Mouse (Mus musculus): ENCODE measurements around the gene Spaca4. TPM values are rescaled to one million over a fixed set of nuclear protein-coding genes. Genes with fewer than 3 reads are reported as not detected.
A peak's percentile ranks its signal among the peaks of the same experiment; 100 is the strongest.

The Spaca4 gene
- polyA plus RNA-seq, 1 experiment from 2014 or later: not detected

DNA sequence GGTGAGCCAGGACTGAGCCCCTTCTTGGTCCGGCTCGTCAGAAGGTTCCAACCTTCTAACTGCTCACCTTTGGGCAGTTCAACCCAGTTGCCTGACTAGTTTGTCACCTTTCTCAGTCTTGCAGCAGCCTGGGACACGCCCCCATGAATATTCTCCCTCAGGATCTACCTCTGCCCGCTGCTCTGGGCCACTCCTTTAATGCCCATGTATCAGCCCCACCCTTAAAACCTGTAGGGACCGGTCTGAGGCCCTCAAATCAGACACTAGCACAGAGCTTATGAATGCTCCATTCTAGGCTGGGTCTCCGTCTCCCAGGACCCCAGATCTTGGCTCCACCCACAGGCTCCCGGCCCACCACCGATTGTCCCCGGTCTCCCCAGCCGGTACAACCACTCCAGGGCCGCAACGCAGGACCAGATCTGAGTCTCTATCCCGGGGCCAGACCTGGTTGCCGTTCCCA lies 11.0 kb downstream of the Spaca4 start:
- TF ChIP-seq CTCF (IDR thresholded peaks at IDR 0.05): no peak
- no peaks in the 10 kb centered on the region for H3K27me3 ChIP-seq
- no peak for DNase-seq (ENCODE audit: low read depth, low spot score)
- ATAC-seq: peak; percentile 7
- in situ Hi-C loops (cut with MboI; ENCODE audit: low pct_unique_long_range_greater_than_20kb): loop anchor here (25.0 kb wide), 1 partner anchor 852 kb away; the partner anchor contains the start of genes Pnkp and Ptov1
- ChIA-PET CTCF (no interaction called here), POLR2A (no interaction called here)

DNA sequence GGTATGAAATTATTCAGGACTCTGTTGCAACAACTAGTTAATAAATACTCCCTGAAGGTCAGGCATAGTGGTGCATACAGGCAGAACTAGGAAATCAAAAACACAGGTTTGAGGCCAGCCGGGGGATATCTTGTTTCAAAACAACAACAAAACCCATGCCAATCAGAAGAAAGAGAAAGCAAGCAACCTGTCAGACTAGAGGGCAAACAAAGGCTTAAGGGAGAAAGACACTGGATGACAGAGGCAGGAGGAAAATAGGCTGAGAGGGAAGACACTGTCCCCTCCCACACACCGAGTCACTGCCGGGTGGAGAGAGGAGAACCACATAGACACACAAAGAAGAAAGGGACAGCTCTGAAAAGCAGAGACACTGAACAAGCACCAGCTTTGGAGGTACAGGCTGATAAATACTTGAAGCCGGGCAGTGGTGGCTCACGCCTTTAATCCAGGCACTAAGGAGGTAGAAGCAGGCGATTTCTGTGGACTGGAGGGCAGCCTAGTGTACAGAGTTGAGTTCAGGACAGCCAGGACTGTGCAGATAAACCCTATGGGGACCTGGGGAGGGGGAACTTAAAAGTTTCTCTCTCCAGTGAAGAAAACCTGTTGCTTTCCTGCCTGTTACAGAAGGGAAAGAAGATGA lies 11.6 kb downstream of the Spaca4 start:
- TF ChIP-seq CTCF (IDR thresholded peaks at IDR 0.05): no peak
- no peak for DNase-seq (ENCODE audit: low read depth, low spot score)
- in situ Hi-C loops (cut with MboI; ENCODE audit: low pct_unique_long_range_greater_than_20kb): loop anchor here (25.0 kb wide), 1 partner anchor 852 kb away; the partner anchor contains the start of genes Pnkp and Ptov1
- ChIA-PET POLR2A (no interaction called here), CTCF (no interaction called here)
- ATAC-seq: no peak
- H3K27me3 ChIP-seq: no peaks in the 10 kb centered on the region

DNA sequence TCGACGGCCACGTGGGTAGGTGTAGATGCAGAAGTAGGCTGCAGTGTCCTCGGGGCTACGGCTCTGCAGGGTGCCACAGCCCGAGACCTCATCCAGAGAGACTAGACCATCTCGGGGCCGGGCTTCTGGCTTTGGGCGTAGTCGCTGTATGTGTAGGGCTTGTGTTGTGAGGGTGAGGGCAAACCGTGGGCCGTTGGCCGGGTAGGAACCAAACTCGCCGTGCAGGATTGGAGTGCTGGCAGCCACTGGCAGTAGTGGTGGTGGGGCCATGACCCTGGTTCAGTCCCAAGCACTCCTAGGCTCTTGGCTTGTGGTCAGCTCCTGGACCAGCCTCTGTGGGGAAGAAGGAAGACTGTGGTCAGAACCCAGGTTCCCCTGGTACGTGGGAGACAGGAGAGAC lies 12.2 kb downstream of the Spaca4 start:
- no peak for ATAC-seq
- TF ChIP-seq CTCF (IDR thresholded peaks at IDR 0.05): no peak
- ChIA-PET POLR2A (no interaction called here), CTCF (no interaction called here)
- no peak for DNase-seq (ENCODE audit: low read depth, low spot score)
- no peaks in the 10 kb centered on the region for H3K27me3 ChIP-seq
- in situ Hi-C loops (cut with MboI; ENCODE audit: low pct_unique_long_range_greater_than_20kb): loop anchor here (25.0 kb wide), 1 partner anchor 851 kb away; the partner anchor contains the start of genes Pnkp and Ptov1

DNA sequence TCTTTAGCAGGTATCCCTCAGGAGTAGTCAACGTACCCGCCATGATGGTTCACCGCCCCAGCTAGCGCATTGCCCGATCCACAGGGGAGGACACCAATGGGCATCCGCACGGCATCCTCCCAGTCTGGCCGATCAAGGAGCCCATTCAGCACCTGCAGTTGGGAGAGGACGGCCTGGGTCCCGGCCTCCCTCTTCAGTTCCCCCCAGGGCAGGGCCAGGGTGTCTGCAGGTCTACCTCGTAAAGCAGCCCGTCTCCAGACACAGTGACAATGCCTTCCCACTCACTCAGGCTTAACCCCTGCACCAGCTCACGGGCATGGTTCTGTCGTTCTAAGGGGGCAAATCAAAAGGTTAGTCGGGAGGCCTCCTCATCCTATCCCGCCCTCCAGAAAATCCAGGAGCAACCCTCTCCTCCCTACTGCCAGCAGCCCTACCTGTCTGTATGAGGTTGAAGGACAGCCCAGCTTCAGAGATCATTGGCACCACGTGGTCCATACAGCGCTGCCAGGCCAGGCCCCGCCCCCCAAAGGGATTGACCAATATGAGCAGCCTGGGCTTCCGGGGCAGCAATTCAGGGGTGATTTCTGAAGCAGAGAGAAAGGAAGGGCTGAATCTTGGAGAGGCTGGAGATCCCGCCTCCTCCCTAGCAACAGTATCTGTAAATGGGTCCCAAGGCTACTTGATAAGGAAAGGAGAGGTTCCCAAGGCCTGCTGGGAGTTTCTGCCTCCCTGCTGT lies 13.4 kb downstream of the Spaca4 start:
- CTCF ChIA-PET: no interaction called here
- DNase-seq (ENCODE audit: low read depth, low spot score) (no peak), ATAC-seq (no peak)
- in situ Hi-C loops (cut with MboI; ENCODE audit: low pct_unique_long_range_greater_than_20kb): loop anchor here (25.0 kb wide), 1 partner anchor 850 kb away; the partner anchor contains the start of genes Pnkp and Ptov1
- H3K27me3 ChIP-seq: no peaks in the 10 kb centered on the region
- no peak for TF ChIP-seq CTCF (IDR thresholded peaks at IDR 0.05)
- POLR2A ChIA-PET: no interaction called here

DNA sequence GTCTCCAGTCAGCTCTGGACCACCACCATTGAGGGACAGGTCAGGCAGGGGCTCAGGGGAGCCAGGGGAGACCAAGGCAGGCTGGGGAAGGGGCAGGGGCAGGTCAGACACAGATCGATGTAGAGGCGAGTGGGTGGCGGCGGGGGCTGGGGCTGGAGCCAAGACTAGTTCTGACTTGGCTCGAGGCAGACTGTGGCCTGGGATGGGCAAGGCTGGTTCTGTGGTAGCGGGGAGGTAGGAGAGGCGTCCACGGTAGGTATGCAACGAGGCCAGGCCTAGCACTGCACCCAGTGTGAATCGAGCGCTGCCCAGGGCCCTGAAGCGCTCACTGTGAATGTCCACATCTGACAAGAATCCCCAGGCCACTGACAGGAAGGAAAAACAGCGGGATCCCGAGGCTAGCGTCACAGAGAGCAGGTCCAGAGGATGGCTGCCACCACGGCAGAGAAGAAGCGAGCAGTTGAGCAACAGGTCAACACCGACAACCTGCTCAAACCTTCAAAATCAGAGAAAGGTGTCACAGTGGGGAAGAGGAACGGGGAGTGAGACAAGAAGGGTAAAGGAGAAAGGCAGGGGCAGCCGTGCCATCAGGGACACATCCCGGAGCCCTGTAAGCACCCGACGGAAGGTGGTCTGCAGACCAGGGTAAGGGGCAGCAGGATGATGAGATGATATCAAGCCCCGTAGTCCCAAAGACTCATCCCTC lies 14.1 kb downstream of the Spaca4 start:
- ChIA-PET CTCF (no interaction called here), POLR2A (no interaction called here)
- ATAC-seq: no peak
- TF ChIP-seq CTCF (IDR thresholded peaks at IDR 0.05): no peak
- DNase-seq (ENCODE audit: low read depth, low spot score): no peak
- H3K27me3 ChIP-seq: no peaks in the 10 kb centered on the region
- in situ Hi-C loops (cut with MboI; ENCODE audit: low pct_unique_long_range_greater_than_20kb): loop anchor here (25.0 kb wide), 1 partner anchor 849 kb away; the partner anchor contains the start of genes Pnkp and Ptov1

DNA sequence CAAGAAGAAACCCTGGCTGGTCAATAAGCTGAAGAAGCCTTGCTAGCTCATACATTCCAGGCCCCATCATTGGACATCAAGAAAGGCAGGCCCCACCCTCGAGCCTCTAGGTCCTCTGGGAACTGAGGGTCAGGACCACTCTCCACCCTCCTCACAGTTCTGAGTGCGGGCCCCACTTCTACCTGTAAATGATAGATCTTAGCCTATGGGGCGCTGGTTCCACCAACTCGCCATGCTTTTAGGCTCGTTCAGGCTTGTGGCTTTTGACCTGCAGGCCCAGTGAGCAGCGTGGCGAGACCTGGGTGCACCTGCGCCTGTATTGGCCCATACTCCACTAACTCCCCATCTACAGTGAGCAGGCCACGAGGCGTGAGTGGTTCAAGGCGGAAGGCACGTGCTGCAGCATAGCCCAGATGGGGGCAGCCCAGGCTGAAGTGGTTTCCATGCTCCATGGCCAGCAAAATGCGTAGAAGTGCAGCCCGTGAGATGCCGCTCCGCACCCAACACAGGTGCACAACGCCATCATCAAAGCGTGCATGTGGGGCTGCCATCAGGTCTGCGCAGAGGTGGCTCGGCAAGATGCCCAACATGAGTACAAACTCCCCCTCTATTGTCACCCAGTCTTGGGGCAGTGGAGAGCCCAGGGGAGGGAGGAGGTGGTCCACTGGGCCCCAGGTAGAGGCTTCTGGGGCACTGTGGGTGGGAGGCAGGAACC lies 15.0 kb downstream of the Spaca4 start:
- CTCF ChIA-PET: no interaction called here
- POLR2A ChIA-PET: no interaction called here
- no peak for TF ChIP-seq CTCF (IDR thresholded peaks at IDR 0.05)
- ATAC-seq (no peak), DNase-seq (ENCODE audit: low read depth, low spot score) (no peak)
- in situ Hi-C loops (cut with MboI; ENCODE audit: low pct_unique_long_range_greater_than_20kb): loop anchor here (25.0 kb wide), 1 partner anchor 848 kb away; the partner anchor contains the start of genes Pnkp and Ptov1
- H3K27me3 ChIP-seq: no peaks in the 10 kb centered on the region

DNA sequence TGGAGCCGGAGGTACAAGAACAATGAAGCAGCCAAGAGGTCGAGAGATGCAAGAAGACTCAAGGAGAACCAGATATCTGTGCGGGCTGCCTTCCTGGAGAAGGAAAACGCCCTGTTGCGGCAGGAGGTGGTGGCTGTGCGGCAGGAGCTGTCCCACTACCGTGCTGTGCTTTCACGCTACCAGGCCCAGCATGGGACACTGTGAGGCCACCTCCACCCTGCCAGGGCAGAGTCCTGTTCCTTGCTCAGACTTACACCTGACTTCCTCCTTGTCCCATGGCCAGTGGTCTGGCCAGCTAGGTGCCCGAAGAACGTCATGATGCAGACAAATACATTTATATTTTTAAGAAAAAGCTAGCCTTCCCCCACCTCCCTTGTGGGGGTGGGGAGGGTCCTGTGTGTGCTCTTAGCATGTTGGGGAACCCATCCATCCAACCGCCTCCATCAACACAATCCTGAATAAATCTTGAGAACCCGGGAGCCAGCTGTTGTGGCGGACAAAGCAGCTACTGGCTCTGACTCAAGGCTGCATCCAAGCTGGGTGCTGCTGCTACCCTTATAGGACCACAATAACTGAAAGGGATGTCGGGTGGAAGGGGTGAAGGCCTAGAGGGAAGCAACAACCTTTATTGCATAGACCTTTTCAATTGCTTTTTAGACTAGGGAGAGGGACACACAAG lies 15.8 kb downstream of the Spaca4 start:
- in situ Hi-C loops (cut with MboI; ENCODE audit: low pct_unique_long_range_greater_than_20kb): loop anchor here (25.0 kb wide), 1 partner anchor 848 kb away; the partner anchor contains the start of genes Pnkp and Ptov1
- ATAC-seq (no peak), DNase-seq (ENCODE audit: low read depth, low spot score) (no peak)
- no peak for TF ChIP-seq CTCF (IDR thresholded peaks at IDR 0.05)
- CTCF ChIA-PET: interaction anchor here (1.1 kb wide), 1 partner anchor 275 kb away, joined by 3 read pairs; the partner anchor contains the start of gene Gys1
- POLR2A ChIA-PET: interaction anchor here (3.6 kb wide), 1 partner anchor 8 kb away, joined by 28 read pairs; the partner anchor contains the start of gene Sphk2
- no peaks in the 10 kb centered on the region for H3K27me3 ChIP-seq

DNA sequence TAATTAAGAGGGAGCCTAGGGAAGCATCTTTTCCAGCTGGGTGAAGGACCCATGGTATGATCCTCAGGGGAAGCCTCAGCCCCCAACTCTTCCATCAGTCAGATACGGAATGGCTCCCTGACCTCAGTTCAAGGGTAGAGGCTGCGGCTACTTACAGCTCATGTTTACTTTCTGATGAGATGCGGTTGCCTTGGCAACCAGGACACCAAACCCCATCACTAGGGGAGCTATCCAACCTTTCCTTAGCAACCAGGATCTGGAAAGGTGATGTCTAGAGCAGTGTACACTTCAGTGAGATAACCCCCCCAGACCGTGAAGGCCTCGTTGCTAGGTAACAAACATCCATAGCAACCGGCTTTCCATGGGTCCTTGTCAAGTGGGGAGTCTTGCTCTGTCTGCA lies 16.6 kb downstream of the Spaca4 start:
- in situ Hi-C loops (cut with MboI; ENCODE audit: low pct_unique_long_range_greater_than_20kb): loop anchor here (25.0 kb wide), 1 partner anchor 847 kb away; the partner anchor contains the start of genes Pnkp and Ptov1
- ATAC-seq (no peak), DNase-seq (ENCODE audit: low read depth, low spot score) (no peak)
- TF ChIP-seq CTCF (IDR thresholded peaks at IDR 0.05): no peak
- ChIA-PET CTCF (interaction anchor here (1.1 to 2.2 kb wide), 3 partner anchors 10 to 275 kb away, joined by 3 to 9 read pairs (median 3); partner anchors contain the start of genes Gys1 and Ntn5), POLR2A (interaction anchor here (3.6 kb wide), 1 partner anchor 9 kb away, joined by 28 read pairs; the partner anchor contains the start of gene Sphk2)
- H3K27me3 ChIP-seq: no peaks in the 10 kb centered on the region

DNA sequence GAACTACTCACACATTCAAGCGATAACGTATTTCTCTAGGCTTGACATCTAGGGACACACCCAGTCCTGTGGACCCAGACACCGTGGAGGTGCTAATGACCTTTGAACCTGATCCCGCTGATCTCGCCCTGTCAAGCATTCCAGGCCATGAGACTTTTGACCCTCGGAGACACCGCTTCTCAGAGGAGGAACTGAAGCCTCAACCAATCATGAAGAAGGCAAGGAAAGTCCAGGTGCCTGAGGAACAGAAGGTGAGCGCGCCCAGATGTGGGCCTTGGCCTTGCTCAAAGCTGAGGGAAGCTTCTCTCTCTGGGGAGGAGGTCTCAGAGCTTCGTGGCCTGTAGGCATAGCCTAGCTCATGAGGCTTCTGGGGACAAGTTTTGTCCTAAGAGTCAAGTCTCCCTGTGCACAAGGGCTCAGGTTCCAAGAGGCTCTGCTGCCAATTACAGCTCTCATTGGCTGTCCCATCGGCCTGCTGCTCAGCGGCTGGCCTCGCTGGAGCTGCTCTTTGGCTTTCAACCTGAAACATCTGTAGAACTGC lies 17.3 kb downstream of the Spaca4 start:
- ChIA-PET CTCF (interaction anchor here (0.7 to 2.2 kb wide), 6 partner anchors 9 to 274 kb away, joined by 3 to 9 read pairs (median 3); partner anchors contain the start of genes Gys1 and Ntn5), POLR2A (interaction anchor here (0.8 to 3.6 kb wide), 2 partner anchors 10 to 27 kb away, joined by 3 to 28 read pairs; partner anchors contain the start of gene Sphk2)
- H3K27me3 ChIP-seq: no peaks in the 10 kb centered on the region
- no peak for TF ChIP-seq CTCF (IDR thresholded peaks at IDR 0.05)
- in situ Hi-C loops (cut with MboI; ENCODE audit: low pct_unique_long_range_greater_than_20kb): loop anchor here (25.0 kb wide), 1 partner anchor 846 kb away; the partner anchor contains the start of genes Pnkp and Ptov1
- DNase-seq (ENCODE audit: low read depth, low spot score): no peak
- no peak for ATAC-seq

Measured in Patski (cell line).